ENCODE assay signal across 17 mouse cellular contexts in genomic region chr6:100206261-100206660, GRCm38 (mm10).
DNase-seq lines count a peak whose midpoint lies in the region; ATAC-seq and TF ChIP-seq lines count a peak whose summit lies in the region.
"Had no signal": no experiment of that assay in that cellular context is flagged by ENCODE, and none has a peak within 500 bp of the region (broad histone marks: within the 10 kb centered on the region; RNA-seq: fewer than 3 reads in every experiment).

No protein-coding gene starts in this region.

- no peaks in the 10 kb centered on the region for H3K9me3 ChIP-seq in heart, embryonic 14.5 days (ENCODE audit: control insufficient read depth, low read length)
- H3K9me3 ChIP-seq in megakaryocyte, embryonic 14.5 days, result peaks cover 6% of the 10 kb centered on the region
- no peaks in the 10 kb centered on the region for H3K9me3 ChIP-seq in forebrain, postnatal 0 days (ENCODE audit: low read length)
- H3K9me3 ChIP-seq: embryonic facial prominence, embryonic 12.5 days; hindbrain, embryonic 15.5 days had no signal

- no peak for ATAC-seq in heart, embryonic 14.5 days (ENCODE audit: insufficient number of reproducible peaks, insufficient read depth, low FRiP score, low read depth)
- no peak for ATAC-seq in megakaryocyte, adult 5-6 weeks (ENCODE audit: poor library complexity, severe bottlenecking)
- ATAC-seq in forebrain, postnatal 0 days, result peak; percentile 12; the same call in 1 of the 2 replicates
- ATAC-seq: activated CD4-positive, CD25-positive, alpha-beta regulatory T cell, adult 4 months; Patski had no signal

- TF ChIP-seq POLR2A in cortical plate, adult 2 months (IDR thresholded peaks at IDR 0.05; ENCODE audit: extremely low read depth, insufficient read depth, low read length), result no peak

- H3K4me1 ChIP-seq in heart, embryonic 14.5 days (ENCODE audit: control insufficient read depth in 2 of 2, insufficient read depth in 2 of 2, low read length in 2 of 2), result peaks cover 39 to 41% of the 10 kb centered on the region in 2 experiments
- H3K4me1 ChIP-seq in megakaryocyte, embryonic 14.5 days, result peaks cover 63% of the 10 kb centered on the region
- peaks cover 7% of the 10 kb centered on the region for H3K4me1 ChIP-seq in cortical plate, adult 2 months (ENCODE audit: control insufficient read depth, insufficient read depth, low read length)
- peaks cover 16% of the 10 kb centered on the region for H3K4me1 ChIP-seq in forebrain, postnatal 0 days (ENCODE audit: insufficient read depth)

- H3K4me2 ChIP-seq in heart, embryonic 14.5 days (ENCODE audit: low read length), result peak overlapping the region; percentile 65; the same call in 1 of the 2 replicates
- H3K4me2 ChIP-seq in forebrain, postnatal 0 days (ENCODE audit: low read depth), result peak overlapping the region; percentile 30; the same call in 1 of the 2 replicates

- no peaks in the 10 kb centered on the region for H3K27me3 ChIP-seq in heart, embryonic 14.5 days (ENCODE audit: control insufficient read depth, insufficient read depth, low read length)
- H3K27me3 ChIP-seq in megakaryocyte, embryonic 14.5 days (replicated peaks), result peaks cover 74% of the 10 kb centered on the region
- no peaks in the 10 kb centered on the region for H3K27me3 ChIP-seq in forebrain, postnatal 0 days (ENCODE audit: insufficient read depth, low read length)

- DNase-seq in heart, adult 8-10 months (ENCODE audit: low spot score), result no peak
- DNase-seq in forebrain, postnatal 0 days, result no peak
- no peak for DNase-seq in frontal cortex, postnatal 25 days (ENCODE audit: low spot score in 2 of 2)
- DNase-seq: adrenal gland, postnatal 10 days; cerebellum, adult 9-10 months; liver, postnatal 0 days had no signal

- TF ChIP-seq CTCF in cortical plate, adult 2 months (IDR thresholded peaks at IDR 0.05; ENCODE audit: extremely low read depth, insufficient read depth, low read length), result no peak
- no peak for TF ChIP-seq CTCF in forebrain, postnatal 0 days (IDR thresholded peaks at IDR 0.05; ENCODE audit: low read depth)

- no peaks in the 10 kb centered on the region for H3K36me3 ChIP-seq in heart, embryonic 14.5 days (ENCODE audit: control insufficient read depth, insufficient read depth, low read length)
- no peaks in the 10 kb centered on the region for H3K36me3 ChIP-seq in megakaryocyte, embryonic 14.5 days (replicated peaks; ENCODE audit: low read length)
- H3K36me3 ChIP-seq in forebrain, postnatal 0 days (ENCODE audit: insufficient read depth), result no peaks in the 10 kb centered on the region
- H3K36me3 ChIP-seq: embryonic facial prominence, embryonic 12.5 days; hindbrain, embryonic 15.5 days had no signal

- peak overlapping the region in 1 of 2 experiments; percentile 50; a peak in 2 of 4 replicates for H3K27ac ChIP-seq in heart, embryonic 14.5 days (replicated peaks in 1 of 2; ENCODE audit: control insufficient read depth in 1 of 2, insufficient read depth in 1 of 2, low read depth in 2 of 2, low read length in 2 of 2)
- 0 out of 2 replicates have a peak overlapping the region, but pooled peaks have one; percentile 1 for H3K27ac ChIP-seq in cortical plate, adult 2 months (ENCODE audit: insufficient read depth, low read length)
- H3K27ac ChIP-seq in forebrain, postnatal 0 days (ENCODE audit: low read depth, low read length), result peak overlapping the region; percentile 66; the same call in 1 of the 2 replicates
- H3K27ac ChIP-seq: embryonic facial prominence, embryonic 12.5 days; hindbrain, embryonic 15.5 days; kidney, postnatal 0 days had no signal

- WGBS in heart, embryonic 14.5 days, result 69% methylated on average over 1 of the region's 1 CpGs
- WGBS in forebrain, postnatal 0 days, result 68% methylated on average over 1 of the region's 1 CpGs

- no peak overlapping the region for H3K4me3 ChIP-seq in heart, embryonic 14.5 days (ENCODE audit: control insufficient read depth in 1 of 2, insufficient read depth in 1 of 2, low read depth in 1 of 2, low read length in 2 of 2)
- H3K4me3 ChIP-seq in megakaryocyte, embryonic 14.5 days (replicated peaks), result peak overlapping the region; percentile 82
- H3K4me3 ChIP-seq in cortical plate, adult 2 months (ENCODE audit: insufficient read depth, low read length), result no peak overlapping the region
- no peak overlapping the region for H3K4me3 ChIP-seq in forebrain, postnatal 0 days (ENCODE audit: low read depth, low read length)
- H3K4me3 ChIP-seq: embryonic facial prominence, embryonic 12.5 days; erythroblast, embryonic 14.5 days; hindbrain, embryonic 15.5 days; myocyte had no signal

- no peak overlapping the region for H3K9ac ChIP-seq in heart, embryonic 14.5 days (ENCODE audit: low read length)
- no peak overlapping the region for H3K9ac ChIP-seq in forebrain, postnatal 0 days
- H3K9ac ChIP-seq: embryonic facial prominence, embryonic 12.5 days; hindbrain, embryonic 15.5 days; liver, postnatal 0 days had no signal
